In the genomic region with DNA sequence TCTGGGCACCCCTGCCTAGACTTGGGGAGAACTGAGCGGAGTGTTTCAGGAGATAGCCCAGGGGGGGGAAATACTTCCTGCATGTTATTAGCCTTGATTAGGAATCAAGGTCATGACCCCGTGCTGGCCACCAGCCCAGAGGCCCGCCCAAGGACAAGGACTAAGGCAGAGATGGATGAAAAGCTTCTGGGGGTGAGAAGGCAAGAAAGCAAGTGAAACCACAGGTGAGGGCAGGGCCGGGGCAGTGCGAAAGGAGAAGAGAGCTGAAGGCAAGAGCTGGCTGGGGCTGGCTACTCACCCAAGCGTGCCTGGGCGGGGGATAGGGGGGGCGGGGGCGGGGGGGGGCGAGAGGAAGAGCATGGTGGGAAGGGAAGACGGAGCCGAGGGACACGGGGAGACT, we compare ENCODE assay signal across 14 mouse cellular contexts.
DNase-seq lines count a peak whose midpoint lies in the region; ATAC-seq and TF ChIP-seq lines count a peak whose summit lies in the region.
"Had no signal": no experiment of that assay in that cellular context is flagged by ENCODE, and none has a peak within 500 bp of the region (broad histone marks: within the 10 kb centered on the region; RNA-seq: fewer than 3 reads in every experiment).

No protein-coding gene starts in this region.

- in situ Hi-C loops in ES-E14 (cut with MboI; ENCODE audit: low sequenced_read_pairs in 2 of 2, unreplicated experiment in 2 of 2) = no loop called here

- no peaks in the 10 kb centered on the region for H3K9me3 ChIP-seq in erythroblast, embryonic 14.5 days (ENCODE audit: control insufficient read depth, low read length)
- no peaks in the 10 kb centered on the region for H3K9me3 ChIP-seq in ES-E14 (ENCODE audit: control insufficient read depth, insufficient read depth, low read depth, low read length)
- no peaks in the 10 kb centered on the region for H3K9me3 ChIP-seq in liver, embryonic 12.5 days (replicated peaks)
- H3K9me3 ChIP-seq in embryonic facial prominence, embryonic 10.5 days = no peaks in the 10 kb centered on the region
- H3K9me3 ChIP-seq: embryonic facial prominence, embryonic 15.5 days; neural tube, embryonic 12.5 days had no signal

- no peak for ATAC-seq in erythroblast, adult 5-6 weeks (replicated peaks; ENCODE audit: low FRiP score, poor library complexity, severe bottlenecking)
- no peak for ATAC-seq in liver, embryonic 12.5 days
- ATAC-seq: activated CD4-positive, CD25-positive, alpha-beta regulatory T cell, adult 4 months; intestine, embryonic 16.5 days had no signal

- peak overlapping the region; percentile 45 for H3K4me3 ChIP-seq in erythroblast, embryonic 14.5 days (replicated peaks)
- H3K4me3 ChIP-seq in ES-E14 (ENCODE audit: insufficient read depth in 1 of 2, low read depth in 1 of 2, low read length in 2 of 2, poor library complexity in 1 of 2, severe bottlenecking in 1 of 2) = peak overlapping the region; percentile 24 to 55
- peak overlapping the region; percentile 25 for H3K4me3 ChIP-seq in liver, embryonic 12.5 days
- no peak overlapping the region for H3K4me3 ChIP-seq in embryonic facial prominence, embryonic 10.5 days
- H3K4me3 ChIP-seq: embryonic facial prominence, embryonic 15.5 days; megakaryocyte, embryonic 14.5 days; neural tube, embryonic 12.5 days had no signal

- DNase-seq in kidney, postnatal 10 days = peak; percentile 37
- no peak for DNase-seq in kidney, adult 11 months
- no peak for DNase-seq in ES-E14 (ENCODE audit: low read depth, low spot score)
- no peak for DNase-seq in embryonic facial prominence, embryonic 10.5 days (ENCODE audit: low spot score)
- DNase-seq in spleen, adult 12 weeks (ENCODE audit: low spot score) = no peak
- DNase-seq: cerebellum, adult 8-10 months had no signal

- 20% methylated on average over 12 of the region's 13 CpGs for WGBS in liver, embryonic 12.5 days (ENCODE audit: insufficient replicate concordance)
- 38% methylated on average over 13 of the region's 13 CpGs for WGBS in embryonic facial prominence, embryonic 10.5 days

- H3K4me1 ChIP-seq in erythroblast, embryonic 14.5 days (ENCODE audit: control insufficient read depth) = peaks cover 24% of the 10 kb centered on the region
- peaks cover 8 to 33% of the 10 kb centered on the region in 2 experiments for H3K4me1 ChIP-seq in ES-E14 (ENCODE audit: control insufficient read depth in 2 of 2, insufficient read depth in 2 of 2, low read length in 2 of 2, poor library complexity in 1 of 2)
- H3K4me1 ChIP-seq in liver, embryonic 12.5 days = peaks cover 24% of the 10 kb centered on the region
- peaks cover 35% of the 10 kb centered on the region for H3K4me1 ChIP-seq in embryonic facial prominence, embryonic 10.5 days

- no peaks in the 10 kb centered on the region for H3K36me3 ChIP-seq in erythroblast, embryonic 14.5 days (ENCODE audit: control insufficient read depth)
- H3K36me3 ChIP-seq in ES-E14 (ENCODE audit: control insufficient read depth, insufficient read depth, low read length, poor library complexity, severe bottlenecking) = peaks cover 16% of the 10 kb centered on the region; the same call in 1 of the 2 replicates
- H3K36me3 ChIP-seq in liver, embryonic 12.5 days = no peaks in the 10 kb centered on the region
- no peaks in the 10 kb centered on the region for H3K36me3 ChIP-seq in embryonic facial prominence, embryonic 10.5 days (replicated peaks)
- H3K36me3 ChIP-seq: embryonic facial prominence, embryonic 15.5 days; neural tube, embryonic 12.5 days had no signal

- H3K27ac ChIP-seq in ES-E14 (ENCODE audit: insufficient read depth, low read depth, low read length, poor library complexity, severe bottlenecking) = peak overlapping the region; percentile 25; the same call in 1 of the 2 replicates
- no peak overlapping the region for H3K27ac ChIP-seq in liver, embryonic 12.5 days
- H3K27ac ChIP-seq in embryonic facial prominence, embryonic 10.5 days (replicated peaks) = no peak overlapping the region
- H3K27ac ChIP-seq: embryonic facial prominence, embryonic 15.5 days; neural tube, embryonic 12.5 days had no signal

- H3K9ac ChIP-seq in ES-E14 (ENCODE audit: insufficient read depth, low read depth, low read length, poor library complexity, severe bottlenecking) = peak overlapping the region; percentile 54; the same call in 1 of the 2 replicates
- H3K9ac ChIP-seq in liver, embryonic 12.5 days = peak overlapping the region; percentile 12; the same call in 1 of the 2 replicates
- H3K9ac ChIP-seq: embryonic facial prominence, embryonic 15.5 days; neural tube, embryonic 12.5 days had no signal

- peak overlapping the region; percentile 58 for H3K4me2 ChIP-seq in liver, embryonic 12.5 days
- H3K4me2 ChIP-seq: embryonic facial prominence, embryonic 15.5 days; neural tube, embryonic 12.5 days had no signal

- H3K27me3 ChIP-seq in erythroblast, embryonic 14.5 days (ENCODE audit: control insufficient read depth) = peaks cover 38% of the 10 kb centered on the region
- peaks cover 69% of the 10 kb centered on the region for H3K27me3 ChIP-seq in liver, embryonic 12.5 days (replicated peaks)
- H3K27me3 ChIP-seq in embryonic facial prominence, embryonic 10.5 days (replicated peaks; ENCODE audit: low read depth, poor library complexity, severe bottlenecking) = peaks cover 77% of the 10 kb centered on the region

TF ChIP-seq in ES-E14, 5 proteins besides CTCF, POLR2A, EP300 and RAD21:
- no peak for TF ChIP-seq MAFK (IDR thresholded peaks at IDR 0.05; ENCODE audit: insufficient read depth, low read depth, low read length)
- TF ChIP-seq ZNF384 (IDR thresholded peaks at IDR 0.05; ENCODE audit: low read depth, low read length) = no peak
- TF ChIP-seq HCFC1 (IDR thresholded peaks at IDR 0.05; ENCODE audit: borderline replicate concordance, insufficient read depth, low read length) = no peak
- TF ChIP-seq ZC3H11A (IDR thresholded peaks at IDR 0.05; ENCODE audit: borderline replicate concordance, low read depth, low read length) = no peak
- TF ChIP-seq CHD2 (IDR thresholded peaks at IDR 0.05; ENCODE audit: low read depth, low read length) = no peak
TF ChIP-seq in ES-E14: peak in this region for 0.
